Mouse (Mus musculus): ENCODE data around the gene Gm32742. TPM values are rescaled to one million over a fixed set of nuclear protein-coding genes. Genes with fewer than 3 reads are reported as not detected.

Gm32742 gene
- polyA plus RNA-seq, 1 experiment from 2014 or later, result not detected

DNA sequence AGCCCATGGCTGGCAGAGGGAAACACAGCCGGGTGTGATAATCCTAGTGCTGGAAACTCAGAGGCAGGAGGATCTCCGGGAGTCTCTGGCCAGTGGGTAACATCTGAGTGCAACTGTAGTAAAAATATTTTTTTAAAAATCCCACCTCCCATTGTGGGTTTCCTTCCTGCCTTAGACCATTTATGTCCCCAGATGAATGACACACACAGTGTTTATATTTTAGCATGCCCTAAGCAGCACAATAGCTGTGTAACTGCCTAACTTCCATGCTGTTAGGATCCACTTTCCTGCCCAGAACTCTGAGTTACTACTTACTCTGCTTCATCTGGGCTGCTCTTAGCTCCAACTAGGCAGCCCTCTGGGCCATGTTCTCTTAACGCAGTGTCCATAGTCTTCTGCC is 25.3 kb upstream of the Gm32742 start:
- Histone ChIP-seq H3K4me2 (ENCODE audit: low read length) (no peak overlapping the region), H3K9ac (ENCODE audit: low read depth, low read length) (no peak overlapping the region), H3K4me3 (replicated peaks; ENCODE audit: low read depth, low read length) (no peak overlapping the region), H3K4me1 (replicated peaks; ENCODE audit: insufficient read depth, low read length) (no peaks in the 10 kb centered on the region), H3K27me3 (ENCODE audit: insufficient read depth, low read length) (no peaks in the 10 kb centered on the region), H3K27ac (no peak overlapping the region), H3K9me3 (replicated peaks; ENCODE audit: low read length) (no peaks in the 10 kb centered on the region), H3K36me3 (ENCODE audit: insufficient read depth, low read length) (no peaks in the 10 kb centered on the region)
- TF ChIP-seq CTCF (IDR thresholded peaks at IDR 0.05; ENCODE audit: low read depth), result no peak
- ATAC-seq (replicated peaks; ENCODE audit: low FRiP score, low read depth), result no peak
- no peak for DNase-seq (ENCODE audit: low spot score)
- WGBS, result 69% methylated on average over 3 of the region's 3 CpGs

DNA sequence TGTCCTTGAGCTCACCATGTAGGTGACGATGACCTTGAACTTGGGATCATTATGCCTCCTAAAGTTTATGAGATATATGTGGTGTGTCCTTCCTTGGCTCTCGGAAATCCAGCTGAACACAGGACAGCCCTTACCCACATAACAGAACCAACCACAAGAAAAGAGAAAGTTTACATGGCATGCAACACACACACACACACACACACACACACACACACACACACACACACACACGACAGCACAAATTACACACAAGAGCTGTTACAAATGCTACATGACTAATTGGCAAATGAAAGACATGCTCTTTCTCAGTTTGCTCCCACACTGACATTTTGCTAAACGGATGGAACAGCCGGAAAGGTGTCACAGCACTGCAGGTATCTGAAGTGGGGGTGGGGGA is 20.6 kb upstream of the Gm32742 start:
- no peak for ATAC-seq (replicated peaks; ENCODE audit: low FRiP score, low read depth)
- DNase-seq (ENCODE audit: low spot score), result no peak
- no peaks in the 10 kb centered on the region for H3K36me3 ChIP-seq (ENCODE audit: insufficient read depth, low read length)
- peaks cover 6% of the 10 kb centered on the region; the same call in 1 of the 2 replicates for H3K4me1 ChIP-seq (replicated peaks; ENCODE audit: insufficient read depth, low read length)
- no peak overlapping the region for H3K4me3 ChIP-seq (replicated peaks; ENCODE audit: low read depth, low read length)
- no peaks in the 10 kb centered on the region for H3K9me3 ChIP-seq (replicated peaks; ENCODE audit: low read length)
- WGBS, result 79% methylated on average over 5 of the region's 5 CpGs
- no peak overlapping the region for H3K27ac ChIP-seq
- TF ChIP-seq CTCF (IDR thresholded peaks at IDR 0.05; ENCODE audit: low read depth), result no peak
- no peak overlapping the region for H3K9ac ChIP-seq (ENCODE audit: low read depth, low read length)
- no peaks in the 10 kb centered on the region for H3K27me3 ChIP-seq (ENCODE audit: insufficient read depth, low read length)
- no peak overlapping the region for H3K4me2 ChIP-seq (ENCODE audit: low read length)

DNA sequence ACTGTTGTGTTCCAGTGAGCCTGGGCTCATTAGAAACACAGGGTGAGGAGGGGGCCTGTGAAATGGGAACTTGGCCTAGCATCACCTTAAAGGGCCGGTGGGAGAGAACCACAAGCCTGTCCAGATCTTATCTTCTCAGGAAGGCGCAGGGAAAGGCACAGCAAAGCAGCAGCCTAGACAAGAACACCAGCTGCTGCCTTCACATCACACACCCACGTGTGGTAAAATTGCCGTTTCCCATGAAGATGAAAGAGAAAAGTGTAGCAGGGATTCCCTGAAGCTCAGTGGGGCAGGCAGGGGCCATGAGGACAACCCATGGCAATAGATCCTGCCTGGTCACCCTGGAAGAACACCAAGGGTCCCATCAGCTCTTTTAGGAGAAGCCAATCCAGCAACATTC is 20.1 kb upstream of the Gm32742 start:
- 48% methylated on average over 4 of the region's 4 CpGs for WGBS
- ATAC-seq (replicated peaks; ENCODE audit: low FRiP score, low read depth) (no peak), DNase-seq (ENCODE audit: low spot score) (no peak)
- H3K4me1 ChIP-seq (replicated peaks; ENCODE audit: insufficient read depth, low read length), result peaks cover 6% of the 10 kb centered on the region; the same call in 1 of the 2 replicates
- TF ChIP-seq CTCF (IDR thresholded peaks at IDR 0.05; ENCODE audit: low read depth), result no peak
- H3K4me2 ChIP-seq (ENCODE audit: low read length), result no peak overlapping the region
- H3K9me3 ChIP-seq (replicated peaks; ENCODE audit: low read length), result no peaks in the 10 kb centered on the region
- no peak overlapping the region for H3K4me3 ChIP-seq (replicated peaks; ENCODE audit: low read depth, low read length)
- H3K27me3 ChIP-seq (ENCODE audit: insufficient read depth, low read length), result no peaks in the 10 kb centered on the region
- H3K36me3 ChIP-seq (ENCODE audit: insufficient read depth, low read length), result no peaks in the 10 kb centered on the region
- H3K27ac ChIP-seq, result no peak overlapping the region
- no peak overlapping the region for H3K9ac ChIP-seq (ENCODE audit: low read depth, low read length)

DNA sequence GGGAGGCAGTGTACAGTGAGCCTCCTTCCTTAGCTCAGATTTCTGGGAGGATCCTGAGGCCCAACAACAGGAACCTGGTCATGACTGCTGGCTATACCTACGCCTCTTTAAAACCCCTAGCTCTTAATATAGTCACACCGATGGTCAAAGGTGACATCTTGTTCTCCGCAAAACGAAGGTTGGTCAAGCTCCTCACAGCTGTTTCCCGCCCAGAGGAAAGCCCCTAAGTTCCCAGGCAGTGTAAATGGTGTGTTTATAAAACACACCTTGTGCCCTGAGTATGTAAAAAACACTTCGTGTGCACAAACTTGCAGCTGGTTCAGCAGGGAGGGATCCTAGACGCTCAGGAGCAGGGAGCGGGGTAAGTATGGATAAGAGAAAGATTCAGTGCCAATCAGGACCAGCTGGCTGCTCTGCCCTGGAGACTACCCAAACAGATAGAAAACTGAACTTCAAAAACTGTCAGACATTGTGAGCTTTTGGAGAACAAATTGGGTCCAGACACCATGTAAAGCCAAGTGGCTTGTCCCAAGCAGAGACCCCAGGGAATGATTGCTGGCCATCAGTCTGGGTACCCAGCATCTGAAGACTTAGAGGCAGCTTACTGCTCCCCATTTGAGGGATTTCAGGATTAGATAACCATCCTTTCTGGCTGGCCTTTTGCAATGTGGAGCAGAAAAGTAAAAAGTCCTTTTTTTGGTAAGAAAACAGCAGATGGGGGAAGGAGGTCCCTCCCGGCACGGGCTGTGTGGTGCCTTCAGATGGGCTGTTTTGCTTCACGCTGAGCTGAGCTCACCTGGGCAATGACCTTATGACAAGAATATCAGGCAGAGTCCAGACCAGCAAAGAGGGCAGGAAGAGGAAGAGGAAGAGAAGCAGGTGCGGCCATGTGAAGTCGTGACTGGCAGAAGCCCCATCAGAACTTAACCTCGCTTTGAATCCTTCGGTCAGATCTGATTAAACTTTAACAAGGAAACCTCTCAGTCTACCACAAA is 17.7 kb upstream of the Gm32742 start:
- 64% methylated on average over 15 of the region's 15 CpGs for WGBS
- no peak overlapping the region for H3K4me2 ChIP-seq (ENCODE audit: low read length)
- DNase-seq (ENCODE audit: low spot score) (no peak), ATAC-seq (replicated peaks; ENCODE audit: low FRiP score, low read depth) (no peak)
- no peaks in the 10 kb centered on the region for H3K9me3 ChIP-seq (replicated peaks; ENCODE audit: low read length)
- H3K9ac ChIP-seq (ENCODE audit: low read depth, low read length), result no peak overlapping the region
- no peaks in the 10 kb centered on the region for H3K27me3 ChIP-seq (ENCODE audit: insufficient read depth, low read length)
- H3K27ac ChIP-seq, result no peak overlapping the region
- H3K4me1 ChIP-seq (replicated peaks; ENCODE audit: insufficient read depth, low read length), result peaks cover 6% of the 10 kb centered on the region; the same call in 1 of the 2 replicates
- TF ChIP-seq CTCF (IDR thresholded peaks at IDR 0.05; ENCODE audit: low read depth), result no peak
- no peaks in the 10 kb centered on the region for H3K36me3 ChIP-seq (ENCODE audit: insufficient read depth, low read length)
- H3K4me3 ChIP-seq (replicated peaks; ENCODE audit: low read depth, low read length), result no peak overlapping the region

DNA sequence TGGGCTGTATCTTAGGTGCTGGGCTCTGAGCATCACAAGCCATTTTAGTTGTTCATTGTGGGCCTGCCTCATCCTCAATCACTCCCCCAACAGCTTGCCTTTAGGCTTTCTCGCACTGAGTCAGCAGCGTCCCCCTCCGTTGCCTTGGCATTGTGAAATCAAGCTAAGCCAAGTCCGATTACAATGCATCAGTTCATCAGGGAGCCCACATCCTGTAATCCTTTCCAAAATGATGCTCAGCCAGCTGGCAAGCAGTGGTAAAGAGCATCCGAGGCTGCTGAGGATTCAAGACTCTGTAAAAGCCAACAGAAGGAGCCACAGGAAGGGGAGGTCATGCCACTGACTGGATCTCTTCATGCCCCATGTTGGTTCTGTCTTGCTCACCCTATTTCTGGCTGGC is 15.3 kb upstream of the Gm32742 start:
- Histone ChIP-seq H3K36me3 (ENCODE audit: insufficient read depth, low read length) (no peaks in the 10 kb centered on the region), H3K4me3 (replicated peaks; ENCODE audit: low read depth, low read length) (no peak overlapping the region), H3K9me3 (replicated peaks; ENCODE audit: low read length) (no peaks in the 10 kb centered on the region), H3K9ac (ENCODE audit: low read depth, low read length) (no peak overlapping the region), H3K27me3 (ENCODE audit: insufficient read depth, low read length) (no peaks in the 10 kb centered on the region), H3K4me2 (ENCODE audit: low read length) (no peak overlapping the region), H3K27ac (no peak overlapping the region), H3K4me1 (replicated peaks; ENCODE audit: insufficient read depth, low read length) (peaks cover 6% of the 10 kb centered on the region; the same call in 1 of the 2 replicates)
- DNase-seq (ENCODE audit: low spot score) (no peak), ATAC-seq (replicated peaks; ENCODE audit: low FRiP score, low read depth) (no peak)
- no peak for TF ChIP-seq CTCF (IDR thresholded peaks at IDR 0.05; ENCODE audit: low read depth)
- 85% methylated on average over 5 of the region's 5 CpGs for WGBS

DNA sequence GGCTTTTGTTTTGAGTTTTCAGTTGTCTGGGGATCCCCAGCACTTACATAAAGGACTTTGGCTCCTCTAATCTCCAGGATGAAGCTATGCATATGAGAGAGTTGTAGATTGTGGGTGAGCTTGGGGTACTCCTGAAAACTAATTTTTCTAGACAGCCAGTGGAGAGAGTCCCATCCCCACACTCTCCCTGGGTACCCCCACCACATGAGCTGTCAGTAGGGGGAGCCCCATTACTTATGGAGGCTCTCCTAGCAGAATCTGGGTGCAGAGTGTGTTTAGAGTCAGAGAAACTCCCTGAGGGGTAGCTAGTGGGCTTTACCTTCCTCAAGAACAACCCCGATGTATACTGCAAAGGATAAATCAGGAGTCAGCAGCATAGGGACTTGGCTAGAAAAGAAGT is 13.0 kb upstream of the Gm32742 start:
- Histone ChIP-seq H3K9me3 (replicated peaks; ENCODE audit: low read length) (no peaks in the 10 kb centered on the region), H3K4me3 (replicated peaks; ENCODE audit: low read depth, low read length) (no peak overlapping the region), H3K27ac (no peak overlapping the region), H3K9ac (ENCODE audit: low read depth, low read length) (no peak overlapping the region), H3K36me3 (ENCODE audit: insufficient read depth, low read length) (no peaks in the 10 kb centered on the region), H3K4me1 (replicated peaks; ENCODE audit: insufficient read depth, low read length) (peaks cover 1% of the 10 kb centered on the region; the same call in 1 of the 2 replicates), H3K27me3 (ENCODE audit: insufficient read depth, low read length) (no peaks in the 10 kb centered on the region), H3K4me2 (ENCODE audit: low read length) (no peak overlapping the region)
- 93% methylated on average over 1 of the region's 1 CpGs for WGBS
- TF ChIP-seq CTCF (IDR thresholded peaks at IDR 0.05; ENCODE audit: low read depth), result no peak
- ATAC-seq (replicated peaks; ENCODE audit: low FRiP score, low read depth), result no peak
- DNase-seq (ENCODE audit: low spot score), result no peak

Data from kidney, postnatal 0 days (tissue).